9 mouse cellular contexts compared by ENCODE assay signal in the genomic region with DNA sequence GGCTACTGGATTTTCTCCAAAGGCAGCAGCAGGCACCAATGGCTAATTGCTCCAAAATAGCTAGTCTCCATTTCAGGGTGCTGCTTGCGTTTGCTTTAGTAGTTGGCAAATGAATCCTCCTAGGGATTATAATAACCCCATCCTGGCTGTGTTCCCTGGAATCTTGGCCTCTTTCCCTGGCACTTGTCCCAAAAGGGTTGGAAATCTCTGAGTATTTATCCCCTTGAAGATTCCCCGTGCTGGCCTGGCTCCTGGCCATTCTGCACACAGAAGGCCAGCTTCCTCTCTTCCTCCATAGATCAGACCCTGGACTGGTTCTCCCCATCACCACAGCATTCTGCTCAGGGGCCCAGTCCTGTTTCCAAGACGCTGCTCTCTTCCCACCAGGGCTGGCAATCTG.
DNase-seq lines count a peak whose midpoint lies in the region; ATAC-seq and TF ChIP-seq lines count a peak whose summit lies in the region.
"Had no signal": no experiment of that assay in that cellular context is flagged by ENCODE, and none has a peak within 500 bp of the region (broad histone marks: within the 10 kb centered on the region; RNA-seq: fewer than 3 reads in every experiment).

No protein-coding gene starts in this region.

- 38% methylated on average over 3 of the region's 3 CpGs for WGBS in kidney, embryonic 14.5 days
- 51% methylated on average over 3 of the region's 3 CpGs for WGBS in liver, postnatal 0 days (ENCODE audit: insufficient replicate concordance)

- no peak overlapping the region for H3K9ac ChIP-seq in kidney, embryonic 14.5 days (ENCODE audit: low read depth, low read length)
- H3K9ac ChIP-seq in liver, postnatal 0 days (replicated peaks): no peak overlapping the region
- H3K9ac ChIP-seq: heart, embryonic 13.5 days had no signal

- no peaks in the 10 kb centered on the region for H3K9me3 ChIP-seq in kidney, embryonic 14.5 days (ENCODE audit: control insufficient read depth, low read length)
- no peaks in the 10 kb centered on the region for H3K9me3 ChIP-seq in liver, postnatal 0 days (ENCODE audit: low read length)
- H3K9me3 ChIP-seq: heart, embryonic 13.5 days had no signal

- no peak for TF ChIP-seq CTCF in liver, postnatal 0 days (IDR thresholded peaks at IDR 0.05; ENCODE audit: low read depth)

- H3K36me3 ChIP-seq in kidney, embryonic 14.5 days (ENCODE audit: control insufficient read depth, insufficient read depth, low read length): no peaks in the 10 kb centered on the region
- H3K36me3 ChIP-seq in liver, postnatal 0 days (replicated peaks; ENCODE audit: insufficient read depth, low read length): no peaks in the 10 kb centered on the region
- H3K36me3 ChIP-seq: heart, embryonic 13.5 days had no signal

- no peak overlapping the region for H3K4me3 ChIP-seq in kidney, embryonic 14.5 days (ENCODE audit: low read length)
- no peak overlapping the region for H3K4me3 ChIP-seq in liver, postnatal 0 days (ENCODE audit: low read depth, low read length)
- H3K4me3 ChIP-seq: heart, embryonic 13.5 days had no signal

- H3K27me3 ChIP-seq in kidney, embryonic 14.5 days (ENCODE audit: control insufficient read depth, insufficient read depth, low read length): no peaks in the 10 kb centered on the region
- H3K27me3 ChIP-seq in liver, postnatal 0 days (ENCODE audit: insufficient read depth, low read length): no peaks in the 10 kb centered on the region

- no peak overlapping the region for H3K4me2 ChIP-seq in kidney, embryonic 14.5 days (replicated peaks; ENCODE audit: low read depth, low read length)
- no peak overlapping the region for H3K4me2 ChIP-seq in liver, postnatal 0 days (ENCODE audit: low read depth, low read length)
- H3K4me2 ChIP-seq: heart, embryonic 13.5 days had no signal

- intact Hi-C loops in gastrocnemius, postnatal 14 days (cut with DNase I; ENCODE audit: low total_unique reads): loop anchor here (10.0 kb wide), 1 partner anchor 475 kb away; no protein-coding TSS in a partner anchor

- DNase-seq in kidney, adult 11 months: peak; percentile 81
- peak; percentile 81 for DNase-seq in cerebellum, adult 8-10 months
- DNase-seq in gastrocnemius, postnatal 14 days: peak; percentile 51
- DNase-seq in kidney, postnatal 10 days: peak; percentile 88
- DNase-seq in liver, postnatal 0 days: peak; percentile 19
- DNase-seq in right cerebral cortex, postnatal 14 days: peak; percentile 76

- TF ChIP-seq EP300 in liver, postnatal 0 days (IDR thresholded peaks at IDR 0.05; ENCODE audit: low read depth): no peak

- no peak overlapping the region for H3K27ac ChIP-seq in kidney, embryonic 14.5 days (ENCODE audit: low read depth, low read length)
- no peak overlapping the region for H3K27ac ChIP-seq in liver, postnatal 0 days (ENCODE audit: low read depth)
- H3K27ac ChIP-seq: heart, embryonic 13.5 days had no signal

- no peak for ATAC-seq in kidney, embryonic 14.5 days (ENCODE audit: low FRiP score, low TSS enrichment)
- ATAC-seq in liver, postnatal 0 days: no peak
- no peak for ATAC-seq in megakaryocyte, adult 5-6 weeks (ENCODE audit: poor library complexity, severe bottlenecking)

- H3K4me1 ChIP-seq in kidney, embryonic 14.5 days (ENCODE audit: control insufficient read depth, insufficient read depth, low read length): no peaks in the 10 kb centered on the region
- H3K4me1 ChIP-seq in liver, postnatal 0 days (ENCODE audit: insufficient read depth): no peaks in the 10 kb centered on the region

Comparison
In these comparisons a context has a peak if more than half of its experiments do, and no peak if none do; other contexts are left out.
1. DNase-seq: peak in every context shown above with its lines; median percentile 88 in kidney, postnatal 10 days; 81 in kidney, adult 11 months; 81 in cerebellum, adult 8-10 months; 76 in right cerebral cortex, postnatal 14 days; 51 in gastrocnemius, postnatal 14 days; 19 in liver, postnatal 0 days.